Mouse (Mus musculus): ENCODE measurements at regions not wholly inside any gene's neighbourhood (a gene's known extent, or its start where the extent isn't known, plus 50 kb on each side); places are given as distances from the start of the nearest gene placed in this dataset.

DNA sequence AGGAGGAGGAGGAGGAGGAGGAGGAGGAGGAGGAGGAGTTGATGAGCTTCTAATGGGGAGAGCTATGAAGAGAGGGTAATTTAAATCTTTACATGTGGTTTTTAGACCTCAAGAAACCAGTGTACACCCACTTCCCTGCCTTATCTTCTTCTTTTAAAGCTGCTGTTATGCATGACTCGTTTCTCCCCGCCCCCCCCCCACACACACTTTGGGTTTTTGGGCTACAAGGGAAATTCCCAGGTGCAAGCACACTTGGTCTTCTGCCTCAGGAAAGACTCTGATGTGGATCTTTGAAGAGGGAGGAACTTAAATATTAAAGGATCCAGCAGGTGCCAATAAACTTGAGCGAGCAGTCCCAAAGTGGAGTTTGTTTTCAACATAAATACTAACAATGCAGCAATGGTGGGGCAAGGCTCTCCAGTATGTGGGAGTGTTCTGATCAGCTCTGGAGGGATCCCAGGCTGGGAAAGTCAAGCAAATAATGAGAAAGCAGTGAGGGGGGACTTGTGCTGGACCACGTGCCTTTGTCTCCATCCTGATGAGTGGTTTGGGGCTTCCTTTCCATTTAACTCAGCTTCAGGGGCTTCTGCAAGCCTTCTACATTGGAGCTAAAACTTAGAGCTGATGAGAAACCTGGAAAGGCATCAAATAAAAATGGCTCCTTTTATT lies 296.0 kb downstream of the Pten start:
- DNase-seq (ENCODE audit: low spot score): no peak

DNA sequence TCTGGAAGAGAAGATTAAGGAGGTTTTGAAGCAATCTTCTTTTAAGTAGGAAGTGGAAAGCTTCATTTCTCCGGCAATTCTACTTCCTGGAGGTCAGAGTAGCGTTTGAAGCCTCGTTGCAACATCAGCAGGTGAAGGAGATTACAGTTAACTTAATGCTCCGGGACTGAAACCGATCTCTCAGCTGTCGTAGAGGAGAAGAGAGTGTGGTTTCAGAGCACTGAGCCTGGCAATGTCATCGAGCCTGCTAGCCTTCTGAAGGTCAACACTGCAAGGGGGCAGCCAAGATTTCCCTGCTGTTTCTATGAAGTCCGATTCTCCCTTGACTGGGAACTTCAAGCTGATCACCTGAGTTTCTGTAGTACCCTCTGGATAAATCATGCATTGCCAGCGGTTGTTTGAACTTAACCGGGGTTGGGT lies 299.1 kb downstream of the Pten start:
- DNase-seq (ENCODE audit: low spot score): no peak

DNA sequence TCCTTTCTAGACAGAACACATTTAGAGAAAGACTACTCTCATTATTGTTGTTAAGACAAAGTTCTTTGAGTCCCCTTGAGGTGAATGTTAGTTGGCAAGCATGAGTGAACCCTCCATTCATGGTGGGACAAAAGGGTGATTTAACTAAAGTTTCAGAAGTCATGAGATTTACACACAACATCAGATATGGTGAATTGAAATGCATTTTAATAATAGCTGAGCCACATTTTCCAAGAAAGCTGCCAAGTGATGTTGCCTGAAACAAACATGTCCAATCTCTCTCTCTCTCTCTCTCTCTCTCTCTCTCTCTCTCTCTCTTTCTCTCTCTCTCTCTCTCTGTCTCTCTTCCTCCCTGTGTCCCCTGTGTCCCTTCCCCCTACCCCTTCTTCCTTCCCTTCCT lies 303.7 kb downstream of the Pten start:
- no peak for DNase-seq (ENCODE audit: low spot score)

DNA sequence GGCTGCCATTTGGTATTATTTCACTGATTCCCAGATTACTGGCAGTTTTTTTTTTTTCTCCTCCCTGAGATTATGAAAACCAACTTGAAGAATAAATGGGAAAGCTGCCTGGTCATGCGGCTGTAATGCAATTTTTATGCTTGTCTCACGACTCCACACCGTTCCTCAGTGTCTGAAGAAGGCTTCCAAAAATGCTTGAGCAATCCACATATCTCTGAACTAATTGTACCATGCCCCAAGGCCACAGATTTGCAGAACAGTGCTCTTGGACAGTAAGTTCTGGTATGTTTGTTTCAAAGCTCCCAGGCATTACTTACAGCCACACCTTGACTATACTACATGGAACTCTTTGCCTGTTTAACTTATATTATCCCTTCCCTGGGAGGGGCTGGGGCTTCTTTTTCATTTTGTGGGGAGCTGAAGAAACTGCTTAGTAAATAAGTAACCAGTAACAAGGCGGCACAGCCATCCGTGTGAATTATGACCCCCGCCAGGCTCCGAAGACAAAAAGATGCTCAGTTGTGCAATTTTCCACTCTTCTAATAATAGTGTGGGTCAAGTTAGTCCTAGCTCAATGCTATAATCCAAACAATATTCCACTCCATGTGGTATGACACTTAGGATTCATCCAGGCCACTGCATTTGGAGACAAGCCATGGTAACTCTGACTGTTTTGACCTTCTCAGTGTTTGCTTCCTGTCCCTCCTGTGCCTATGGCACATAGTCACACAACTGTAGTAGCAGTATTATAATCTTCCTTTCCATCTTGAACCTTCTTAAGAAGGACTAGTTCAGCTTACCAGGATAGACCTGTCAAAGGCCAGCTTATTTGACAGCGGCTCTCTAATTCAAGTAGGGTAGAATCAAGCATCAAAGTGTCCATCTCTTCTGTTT lies 305.1 kb downstream of the Pten start:
- DNase-seq (ENCODE audit: low spot score): no peak

DNA sequence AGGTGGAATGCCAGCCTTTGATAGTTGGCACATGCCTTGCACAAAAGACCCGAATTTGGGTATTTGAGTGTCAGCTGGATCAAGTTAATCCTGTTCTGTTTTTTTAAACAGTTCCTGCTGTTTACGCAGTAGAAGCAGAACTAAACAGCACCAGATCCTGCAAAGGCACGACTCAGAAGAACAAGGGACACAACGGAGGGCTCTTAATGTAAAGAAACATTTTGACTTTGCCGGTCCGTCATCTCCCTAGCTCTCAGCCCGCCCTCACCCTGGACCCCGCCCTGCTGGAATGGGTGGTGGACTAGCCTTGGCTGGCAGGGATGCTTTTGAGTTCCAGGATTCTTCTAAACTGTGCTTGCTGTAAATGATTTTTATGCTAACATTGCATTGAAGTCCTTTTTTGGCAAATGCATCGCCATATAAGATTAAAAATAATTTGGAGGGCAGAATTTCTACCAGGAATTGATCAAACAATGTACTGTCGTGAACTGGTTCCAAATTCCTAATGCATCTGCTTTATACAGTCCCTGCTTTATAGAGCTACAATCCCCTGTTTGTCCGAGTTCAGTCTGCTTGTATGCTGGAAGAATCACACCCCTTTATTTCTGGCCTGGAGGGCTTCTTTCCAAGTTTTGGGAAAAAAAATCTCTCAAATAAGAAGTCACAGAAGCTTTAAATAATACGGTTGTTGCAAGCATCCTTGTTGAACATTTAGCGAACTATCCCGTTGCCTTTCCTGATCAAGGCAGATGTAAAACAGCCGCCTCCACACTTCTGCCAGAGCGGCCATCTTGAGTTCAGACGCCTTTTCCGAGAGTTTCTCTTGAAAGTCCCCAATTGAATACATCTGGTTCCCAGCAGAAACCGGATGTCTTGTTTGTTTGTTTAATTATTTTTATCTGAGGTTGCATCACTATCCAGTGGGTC lies 308.2 kb downstream of the Pten start:
- peak; percentile 30 for DNase-seq (ENCODE audit: low spot score)

DNA sequence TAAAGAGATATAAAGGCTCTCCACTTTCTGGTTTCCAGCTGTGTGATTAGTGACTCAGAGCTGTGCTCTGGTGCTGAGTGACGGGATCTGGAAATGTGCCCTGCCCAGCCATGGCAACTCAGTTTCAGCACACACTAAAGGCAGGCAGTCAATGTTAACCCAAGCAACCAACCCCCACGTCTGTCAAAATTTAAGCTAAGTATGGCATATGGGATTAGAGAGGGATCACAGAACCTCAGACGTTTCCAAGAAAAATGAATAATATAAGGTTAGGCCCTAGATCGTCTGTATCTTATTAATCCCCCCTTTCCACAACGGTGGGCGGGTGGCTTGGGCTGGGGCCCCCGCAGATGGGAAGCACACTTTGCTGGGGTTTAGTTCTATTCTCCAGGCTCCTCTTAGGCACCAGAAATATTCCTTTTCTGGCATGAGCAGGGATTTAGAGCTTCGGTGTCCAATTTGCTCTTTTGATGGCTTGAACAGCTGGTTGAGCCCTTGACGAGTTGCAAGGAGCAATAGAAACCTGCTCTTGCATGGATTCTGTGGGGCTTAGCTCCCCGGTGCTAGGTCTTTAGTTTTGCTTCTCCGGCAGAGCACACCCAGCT lies 311.2 kb downstream of the Pten start:
- peak; percentile 67 for DNase-seq (ENCODE audit: low spot score)

DNA sequence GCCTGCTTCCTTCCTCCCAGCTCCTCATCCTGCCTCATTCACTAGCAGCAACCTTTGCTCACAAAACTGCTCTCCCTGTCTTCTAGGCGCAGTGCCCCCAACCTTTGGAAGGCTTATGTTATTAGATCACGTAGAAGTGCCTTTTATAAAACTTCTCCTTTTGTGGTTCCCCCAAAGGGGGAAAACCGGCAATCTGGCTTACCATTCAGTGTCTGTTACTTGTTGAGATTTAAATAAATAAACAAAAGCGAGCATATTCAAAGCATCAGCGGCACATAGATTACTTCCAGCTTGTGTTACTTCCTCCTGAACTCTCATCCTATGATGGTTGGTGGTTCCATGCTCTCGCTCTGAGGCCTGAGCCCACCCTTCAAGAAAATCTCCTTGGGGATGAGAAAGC lies 312.5 kb downstream of the Pten start:
- DNase-seq (ENCODE audit: low spot score): no peak

DNA sequence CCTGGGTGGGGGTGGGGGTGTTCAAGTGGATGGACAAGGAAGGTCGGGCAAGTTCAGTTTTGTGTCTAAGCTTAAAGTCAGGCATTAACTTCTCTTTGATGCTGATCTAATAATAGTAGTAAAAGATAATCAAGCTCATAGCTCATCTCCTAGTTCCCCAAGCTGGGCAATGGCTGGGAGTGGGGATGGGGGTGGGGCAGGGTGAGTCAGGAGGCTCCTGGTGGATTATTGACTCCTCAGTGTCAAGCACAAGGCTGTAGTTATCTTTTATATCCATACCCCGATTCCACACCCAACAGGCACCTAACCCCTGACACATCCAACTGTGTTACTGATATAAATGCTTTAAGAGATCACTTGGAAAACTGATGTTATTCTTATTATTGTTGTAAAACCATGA lies 315.0 kb downstream of the Pten start:
- DNase-seq (ENCODE audit: low spot score): no peak

DNA sequence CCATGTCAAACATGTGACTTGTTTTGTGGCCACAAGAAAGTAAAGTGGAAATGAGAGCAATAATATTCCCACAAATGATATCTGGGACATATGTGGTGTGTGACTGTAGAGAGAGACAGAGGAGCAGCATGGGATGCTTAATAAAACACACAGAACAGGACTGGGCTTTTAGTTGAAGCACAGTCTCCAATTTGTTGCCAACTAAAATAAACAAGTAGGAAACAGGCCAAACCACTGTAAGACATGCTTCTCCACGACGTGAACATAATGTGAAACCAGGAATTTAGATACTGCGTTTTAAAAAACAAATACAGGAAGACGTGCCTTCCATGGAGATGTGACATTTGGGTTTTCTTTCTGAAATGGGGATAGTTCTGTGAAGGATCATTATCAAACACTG lies 317.2 kb downstream of the Rnls start:
- DNase-seq (ENCODE audit: low spot score): no peak

DNA sequence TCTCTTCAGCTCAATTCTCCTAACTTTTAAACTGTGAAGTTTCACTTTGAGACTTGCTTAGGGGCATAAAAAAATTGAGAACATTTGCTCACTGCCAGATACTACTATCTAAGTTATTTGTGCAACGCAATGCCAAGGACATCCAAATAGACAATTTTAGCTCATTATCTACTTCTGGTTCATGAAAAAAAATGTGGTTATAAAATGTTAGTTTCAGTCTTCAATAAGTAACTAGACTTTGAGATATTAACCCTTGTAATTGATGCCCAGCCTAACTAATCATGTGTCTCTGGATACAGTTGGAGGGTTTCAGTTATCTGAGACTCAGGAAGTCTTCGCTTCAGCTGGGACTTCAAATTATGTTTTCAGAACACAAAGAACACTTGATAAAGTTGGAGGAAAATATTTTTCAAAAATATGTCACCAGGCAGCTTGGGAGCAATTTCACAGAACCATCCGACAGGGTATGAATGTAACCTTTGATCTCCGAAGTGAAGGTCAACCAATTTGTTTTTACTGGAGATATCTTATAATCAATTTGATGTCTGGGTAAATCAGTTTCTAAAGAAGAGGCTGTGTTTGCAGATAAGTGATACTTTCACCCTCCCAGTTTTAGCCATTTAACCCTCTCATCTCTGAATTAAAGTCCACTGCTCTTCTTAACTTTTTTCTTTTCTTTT lies 313.3 kb downstream of the Rnls start:
- no peak for DNase-seq (ENCODE audit: low spot score)

DNA sequence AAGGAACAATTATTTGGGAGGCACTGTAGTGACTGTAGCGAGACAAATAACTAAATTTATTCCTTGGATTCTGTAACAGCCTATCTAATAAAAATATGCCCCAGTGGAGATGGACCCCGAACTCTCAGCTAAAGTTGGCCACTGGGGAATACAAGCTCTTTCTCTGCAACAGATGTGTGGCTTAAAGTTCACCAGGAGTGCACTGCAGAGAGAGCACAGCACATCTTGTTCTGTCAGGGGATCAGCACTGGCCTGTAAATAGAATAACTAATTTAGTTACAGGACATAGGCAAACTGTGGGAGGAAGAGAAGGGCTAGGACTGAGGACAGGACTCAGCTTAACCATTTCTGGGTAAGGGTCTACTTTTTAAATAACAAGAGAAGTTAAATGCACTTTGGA lies 312.1 kb downstream of the Rnls start:
- DNase-seq (ENCODE audit: low spot score): no peak

DNA sequence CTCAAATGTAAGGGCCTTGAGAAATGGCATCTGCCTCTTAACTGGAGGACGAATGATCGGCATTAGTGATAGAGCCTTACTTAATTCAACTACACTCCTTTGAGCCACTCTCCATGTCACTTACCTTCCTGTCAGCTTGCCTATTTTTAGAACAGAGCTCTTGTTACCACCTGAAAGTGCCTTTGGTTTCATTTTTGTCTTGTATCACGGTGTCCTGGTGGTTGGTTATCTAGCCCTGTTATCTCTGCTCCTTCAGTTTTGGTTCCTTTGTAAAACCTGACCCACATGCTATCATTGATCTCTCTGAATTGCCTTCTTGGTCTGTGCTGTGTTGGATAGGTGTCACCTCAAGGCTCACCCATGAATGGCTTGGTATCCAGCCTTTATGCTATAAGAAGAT lies 310.6 kb downstream of the Rnls start:
- DNase-seq (ENCODE audit: low spot score): no peak

DNA sequence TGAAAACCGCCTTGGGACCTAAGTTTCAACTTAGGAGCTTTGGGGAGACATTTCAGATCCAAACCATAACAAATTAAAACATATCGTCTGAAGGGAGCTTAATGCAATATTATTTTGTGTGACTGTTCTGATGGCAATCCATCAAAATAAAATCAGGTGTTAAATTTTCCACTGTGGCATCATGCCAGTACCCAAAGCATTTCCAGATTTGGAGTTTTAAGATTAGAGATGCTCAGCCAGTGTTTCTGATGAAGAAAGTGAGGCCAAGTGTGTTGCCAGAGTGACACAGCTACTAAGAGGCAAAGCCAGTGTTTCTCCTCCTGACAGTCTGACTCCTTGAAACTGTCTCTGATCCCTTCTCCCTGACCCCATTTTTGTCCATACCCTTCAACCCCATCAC lies 308.7 kb downstream of the Rnls start:
- DNase-seq (ENCODE audit: low spot score): no peak

DNA sequence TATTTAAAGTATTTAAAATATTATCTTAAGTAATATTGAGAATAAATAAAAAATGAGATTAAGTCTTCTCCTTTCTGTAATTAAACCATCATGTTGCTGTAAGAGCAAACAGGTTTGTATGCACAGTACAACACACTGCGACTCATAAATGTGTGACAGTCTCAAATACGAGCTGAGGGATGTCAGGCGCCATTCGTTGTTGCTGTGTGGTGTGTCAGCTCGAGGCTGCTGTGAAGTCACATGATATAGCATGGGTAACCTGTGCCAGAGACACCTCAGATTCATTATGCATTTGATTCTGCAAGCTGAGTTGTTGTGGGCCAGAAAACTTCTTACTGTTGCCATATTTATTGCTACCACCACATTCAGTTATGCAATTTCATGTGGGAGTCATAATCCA lies 307.4 kb downstream of the Rnls start:
- no peak for DNase-seq (ENCODE audit: low spot score)

All from MN1 (cell line).